Mouse (Mus musculus) MEL (cell line): ENCODE data around the gene Gm20390. TPM values are rescaled to one million over a fixed set of nuclear protein-coding genes. Genes with fewer than 3 reads are reported as not detected.

Experiments
- DNase-seq: peaks from one replicate; pipeline ENCODE4 v3.0.0; 2011; ENCODE audit warnings: low read depth, low spot score
- H3K27ac ChIP-seq: 2 replicates; pipeline ENCODE4 v1.5.1; 2012; ENCODE audit warnings: low read depth, mild to moderate bottlenecking, control low read depth, low read length, moderate library complexity; ENCODE audit not compliant: control insufficient read depth
- H3K27me3 ChIP-seq, 2 experiments: fragments of 150-350 bp in 1 of 2; sonication (generic) in 1 of 2; 2 replicates each; pipeline ENCODE4 v1.6.1; 2012; ENCODE audit warnings: low read length in 2 of 2, mild to moderate bottlenecking in 2 of 2, improper control_type of control experiment in 1 of 2, moderate library complexity in 1 of 2; ENCODE audit not compliant: insufficient read depth in 2 of 2, control insufficient read depth in 1 of 2
- H3K36me3 ChIP-seq, 2 experiments: 2 replicates each; pipeline ENCODE4 v1.6.1; 2012 to 2014; ENCODE audit warnings: low read length in 2 of 2, improper control_type of control experiment in 1 of 2, inconsistent platforms in 1 of 2, mild to moderate bottlenecking in 1 of 2; ENCODE audit not compliant: insufficient read depth in 2 of 2, control insufficient read depth in 1 of 2
- H3K4me1 ChIP-seq, 2 experiments: fragments of 150-350 bp in 1 of 2; sonication (generic) in 1 of 2; 2 replicates each; pipeline ENCODE4 v1.6.1; 2012; ENCODE audit warnings: low read length in 2 of 2, improper control_type of control experiment in 1 of 2, mild to moderate bottlenecking in 1 of 2; ENCODE audit not compliant: insufficient read depth in 2 of 2, control insufficient read depth in 1 of 2
- H3K4me3 ChIP-seq, 2 experiments: fragments of 150-350 bp in 1 of 2; sonication (generic) in 1 of 2; 2 replicates each; pipeline ENCODE4 v1.5.1; 2012; ENCODE audit warnings: low read depth in 2 of 2, low read length in 2 of 2, mild to moderate bottlenecking in 2 of 2, moderate library complexity in 2 of 2, control low read depth in 1 of 2, improper control_type of control experiment in 1 of 2; ENCODE audit not compliant: control insufficient read depth in 1 of 2, insufficient read depth in 1 of 2
- H3K79me2 ChIP-seq: 2 replicates; pipeline ENCODE4 v1.6.1; 2012; ENCODE audit warnings: mild to moderate bottlenecking, low read length, moderate library complexity; ENCODE audit not compliant: control insufficient read depth, poor library complexity, insufficient read depth
- H3K9ac ChIP-seq: 2 replicates; pipeline ENCODE4 v1.6.1; 2012; ENCODE audit warnings: low read depth, mild to moderate bottlenecking, control low read depth, low read length, moderate library complexity; ENCODE audit not compliant: control insufficient read depth, poor library complexity, severe bottlenecking
- H3K9me3 ChIP-seq: fragments of 150-350 bp; sonication (generic); replicated peaks from 2 replicates; pipeline ENCODE4 v1.6.1; 2012; ENCODE audit warnings: mild to moderate bottlenecking, low read length, improper control_type of control experiment, moderate library complexity; ENCODE audit not compliant: insufficient read depth
- CHD1 ChIP-seq: IDR thresholded peaks from 2 replicates; pipeline ENCODE4 v1.6.1; 2012; ENCODE audit warnings: low read depth, mild to moderate bottlenecking, inconsistent platforms, low read length, improper control_type of control experiment
- CHD2 ChIP-seq: IDR thresholded peaks from 2 replicates; pipeline ENCODE4 v1.6.1; 2011; ENCODE audit warnings: low read length, improper control_type of control experiment
- CTCF ChIP-seq, 3 experiments: IDR thresholded peaks in 2 of 3; conservative IDR thresholded peaks in 1 of 3; 2 replicates each; pipeline ENCODE4 v1.5.1; 2011 to 2012; ENCODE audit warnings: low read length in 3 of 3, low read depth in 2 of 3, mild to moderate bottlenecking in 2 of 3, improper control_type of control experiment in 1 of 3, inconsistent platforms in 1 of 3, mixed read lengths in 1 of 3, moderate library complexity in 1 of 3; ENCODE audit not compliant: control insufficient read depth in 1 of 3, insufficient read depth in 1 of 3, poor library complexity in 1 of 3, severe bottlenecking in 1 of 3
- E2F4 ChIP-seq: IDR thresholded peaks from 2 replicates; pipeline ENCODE4 v1.6.1; 2011; ENCODE audit warnings: low read depth, low read length, improper control_type of control experiment, borderline replicate concordance
- ELF1 ChIP-seq: IDR thresholded peaks from 2 replicates; pipeline ENCODE4 v1.6.1; 2014; ENCODE audit warnings: low read depth, mild to moderate bottlenecking, inconsistent platforms, low read length, improper control_type of control experiment, moderate library complexity
- GABPA ChIP-seq: IDR thresholded peaks from 2 replicates; pipeline ENCODE4 v1.6.1; 2012; ENCODE audit warnings: low read depth, mild to moderate bottlenecking, inconsistent platforms, low read length, improper control_type of control experiment, moderate library complexity
- HCFC1 ChIP-seq: IDR thresholded peaks from 2 replicates; pipeline ENCODE4 v1.6.1; 2012; ENCODE audit warnings: low read depth, mild to moderate bottlenecking, inconsistent platforms, low read length, improper control_type of control experiment, moderate library complexity
- KAT2A ChIP-seq: conservative IDR thresholded peaks from 2 replicates; pipeline ENCODE4 v1.6.1; 2012; ENCODE audit warnings: low read depth, low read length, improper control_type of control experiment, inconsistent platforms
- MAFK ChIP-seq: IDR thresholded peaks from 2 replicates; pipeline ENCODE4 v1.6.1; 2011; ENCODE audit warnings: low read depth, mild to moderate bottlenecking, low read length, improper control_type of control experiment, borderline replicate concordance
- MAX ChIP-seq: IDR thresholded peaks from 2 replicates; pipeline ENCODE4 v1.6.1; 2011; ENCODE audit warnings: low read length, improper control_type of control experiment
- MXI1 ChIP-seq: IDR thresholded peaks from 2 replicates; pipeline ENCODE4 v1.6.1; 2011; ENCODE audit warnings: mild to moderate bottlenecking, low read depth, low read length, improper control_type of control experiment
- MYB ChIP-seq: IDR thresholded peaks from 2 replicates; pipeline ENCODE4 v1.6.1; 2011; ENCODE audit warnings: mild to moderate bottlenecking, low read depth, low read length, improper control_type of control experiment
- MYC ChIP-seq: IDR thresholded peaks from 2 replicates; pipeline ENCODE4 v1.6.1; 2011; ENCODE audit warnings: low read depth, mild to moderate bottlenecking, low read length, improper control_type of control experiment, moderate library complexity
- NELFE ChIP-seq: IDR thresholded peaks from 2 replicates; pipeline ENCODE4 v1.6.1; 2011; ENCODE audit warnings: low read depth, low read length, improper control_type of control experiment
- RCOR1 ChIP-seq: IDR thresholded peaks from 2 replicates; pipeline ENCODE4 v1.6.1; 2012; ENCODE audit warnings: low read depth, mild to moderate bottlenecking, inconsistent platforms, low read length, improper control_type of control experiment
- SIN3A ChIP-seq: IDR thresholded peaks from 2 replicates; pipeline ENCODE4 v1.6.1; 2012; ENCODE audit warnings: low read length, improper control_type of control experiment, inconsistent platforms
- SMC3 ChIP-seq: IDR thresholded peaks from 2 replicates; pipeline ENCODE4 v1.6.1; 2011; ENCODE audit warnings: low read depth, low read length, improper control_type of control experiment
- ZC3H11A ChIP-seq: IDR thresholded peaks from 2 replicates; pipeline ENCODE4 v1.6.1; 2012; ENCODE audit warnings: low read depth, mild to moderate bottlenecking, inconsistent platforms, low read length, improper control_type of control experiment
- ZMIZ1 ChIP-seq: IDR thresholded peaks from 2 replicates; pipeline ENCODE4 v1.6.1; 2012; ENCODE audit warnings: low read depth, mild to moderate bottlenecking, inconsistent platforms, low read length, improper control_type of control experiment, moderate library complexity
- ZNF384 ChIP-seq: IDR thresholded peaks from 2 replicates; pipeline ENCODE4 v1.6.1; 2012; ENCODE audit warnings: low read depth, mild to moderate bottlenecking, inconsistent platforms, low read length, improper control_type of control experiment
- polyA plus RNA-seq, 2 experiments: library from polyadenylated mRNA; stranded (reverse) in 1 of 2; unstranded in 1 of 2; fragments of >175 nt in 1 of 2; fragments of >200 nt in 1 of 2; gene quantifications; 2 replicates each; pipeline versions ENCODE4 v1.2.1 to v1.2.4; 2012; ENCODE audit warnings: low replicate concordance in 2 of 2, low read depth in 1 of 2; ENCODE audit not compliant: insufficient read length in 2 of 2, insufficient read depth in 1 of 2, missing spikeins in 1 of 2
- total RNA-seq: library from RNA; depleted of rRNA; stranded (reverse); fragments of 300-350 nt; gene quantifications from 2 replicates; pipeline ENCODE4 v1.2.3, GENCODE M21; 2012

The Gm20390 gene
- total and polyA plus RNA-seq, 3 experiments, result 673 to 760 TPM; not detected in 1

GRCm38 (mm10) chr11:93968005-93968847, at the start of gene Gm20390, which contains the start of gene Nme1 (continued):
- TF ChIP-seq SIN3A, result peak; percentile 99
- peak; percentile 99 for TF ChIP-seq MAX
- peak; percentile 100 for TF ChIP-seq MXI1
- TF ChIP-seq HCFC1, result peak; percentile 97
- TF ChIP-seq MYB, result no peak
- peak; percentile 88 for TF ChIP-seq NELFE

- Histone ChIP-seq H3K27me3 (no peaks in the 10 kb centered on the region), H3K36me3 (peaks cover 2 to 5% of the 10 kb centered on the region in 2 experiments; a peak in 3 of 4 replicates), H3K79me2 (peaks cover 42% of the 10 kb centered on the region), H3K9me3 (no peaks in the 10 kb centered on the region), H3K27ac (no peak overlapping the region), H3K9ac (no peak overlapping the region), H3K4me3 (no peak overlapping the region), H3K4me1 (no peaks in the 10 kb centered on the region)
- no peak for DNase-seq
- TF ChIP-seq CTCF (IDR thresholded peaks at IDR 0.05 in 2 of 3, conservative IDR thresholded peaks at IDR 0.05 in 1 of 3; ENCODE audit: control insufficient read depth in 1 of 3, insufficient read depth in 1 of 3, low read depth in 2 of 3, low read length in 3 of 3, poor library complexity in 1 of 3, severe bottlenecking in 1 of 3), result no peak
- no peak for TF ChIP-seq ZC3H11A
- TF ChIP-seq MAX, result no peak
- TF ChIP-seq HCFC1, result no peak
Measured at GRCm38 (mm10) chr11:94003346-94003745, 35.3 kb upstream of the Gm20390 start.

- no peak for DNase-seq
Measured at GRCm38 (mm10) chr11:93999276-93999675, 31.2 kb upstream of the Gm20390 start.

GRCm38 (mm10) chr11:93997141-93997775, 29.2 kb upstream of the Gm20390 start:
- no peak overlapping the region for H3K27ac ChIP-seq
- H3K79me2 ChIP-seq, result peaks cover 45% of the 10 kb centered on the region
- no peaks in the 10 kb centered on the region for H3K9me3 ChIP-seq
- H3K9ac ChIP-seq, result peak overlapping the region; percentile 97
- peak; percentile 78 for DNase-seq
- no peaks in the 10 kb centered on the region for H3K27me3 ChIP-seq
- peak overlapping the region; percentile 85 to 99 for H3K4me3 ChIP-seq
- peaks cover 6 to 15% of the 10 kb centered on the region in 2 experiments for H3K4me1 ChIP-seq
- H3K36me3 ChIP-seq, result peaks cover 0 to 12% of the 10 kb centered on the region in 2 experiments; a peak in 2 of 4 replicates
- TF ChIP-seq ELF1, result no peak
- no peak for TF ChIP-seq KAT2A
- no peak for TF ChIP-seq GABPA
- no peak for TF ChIP-seq MAFK
- TF ChIP-seq ZC3H11A, result no peak
- no peak; the same call in none of the 2 replicates for TF ChIP-seq MAX
- no peak for TF ChIP-seq RCOR1
- TF ChIP-seq SMC3, result 0 out of 2 replicates have a peak, but pooled peaks have one; percentile 7
- no peak for TF ChIP-seq ZNF384
- TF ChIP-seq E2F4, result no peak
- TF ChIP-seq CHD2, result no peak
- TF ChIP-seq MYC, result 0 out of 2 replicates have a peak, but pooled peaks have one; percentile 6
- TF ChIP-seq MYB, result no peak
- TF ChIP-seq CHD1, result no peak
- peak; percentile 96 for TF ChIP-seq MXI1

More at GRCm38 (mm10) chr11:93999276-93999675, 31.2 kb upstream of the Gm20390 start:
- Histone ChIP-seq H3K27ac (no peak overlapping the region), H3K4me1 (peaks cover 5 to 10% of the 10 kb centered on the region in 2 experiments), H3K9ac (no peak overlapping the region), H3K27me3 (no peaks in the 10 kb centered on the region), H3K36me3 (peaks cover 0 to 11% of the 10 kb centered on the region in 2 experiments; a peak in 2 of 4 replicates), H3K79me2 (peaks cover 56% of the 10 kb centered on the region), H3K4me3 (no peak overlapping the region)
- TF ChIP-seq ZC3H11A, result no peak
- no peak for TF ChIP-seq NELFE
- no peak for TF ChIP-seq RCOR1
- no peak for TF ChIP-seq ZMIZ1
- TF ChIP-seq, all 39 proteins: peak for 0
- no peaks in the 10 kb centered on the region for H3K9me3 ChIP-seq
